Mouse (Mus musculus) thymus, postnatal 25 days (tissue): ENCODE measurements around the gene Ppp1r1b.
A peak's percentile ranks its signal among the peaks of the same experiment; 100 is the strongest.
"Not testable (repeated sequence)": the region's sequence is repeated elsewhere in the genome, so short reads cannot be mapped to it uniquely, and the experiment has no call there.

ENCODE experiments used
- DNase-seq: peaks from one replicate; pipeline ENCODE4 v3.0.0; 2022

Gene Ppp1r1b

GRCm38 (mm10) chr11:98377787-98378186, 29.6 kb downstream of the Ppp1r1b start:
- DNase-seq: no peak

GRCm38 (mm10) chr11:98379379-98379778, 31.2 kb downstream of the Ppp1r1b start:
- no peak for DNase-seq

GRCm38 (mm10) chr11:98380106-98380505, 31.9 kb downstream of the Ppp1r1b start:
- DNase-seq: no peak

- DNase-seq: no peak
Observed at GRCm38 (mm10) chr11:98381651-98382050, 33.4 kb downstream of the Ppp1r1b start.

GRCm38 (mm10) chr11:98382405-98382804, 34.2 kb downstream of the Ppp1r1b start:
- DNase-seq: not testable (repeated sequence)

GRCm38 (mm10) chr11:98383261-98384030, 35.2 kb downstream of the Ppp1r1b start, which contains the start of gene Tcap:
Gene Tcap, plus strand, starts transcription at chr11:98383811.
- DNase-seq: no peak

GRCm38 (mm10) chr11:98384216-98384615, 36.0 kb downstream of the Ppp1r1b start:
- no peak for DNase-seq

GRCm38 (mm10) chr11:98384721-98385637, 36.8 kb downstream of the Ppp1r1b start:
- no peak for DNase-seq

- no peak for DNase-seq
Observed at GRCm38 (mm10) chr11:98385638-98386585, 37.7 kb downstream of the Ppp1r1b start, which contains the start of gene Pnmt. Gene Pnmt, plus strand, starts transcription at chr11:98386450.

GRCm38 (mm10) chr11:98386596-98386995, 38.4 kb downstream of the Ppp1r1b start:
- peak; percentile 25 for DNase-seq

GRCm38 (mm10) chr11:98387056-98387577, 38.9 kb downstream of the Ppp1r1b start:
- DNase-seq: no peak

- no peak for DNase-seq
Observed at GRCm38 (mm10) chr11:98388282-98388681, 40.1 kb downstream of the Ppp1r1b start.

- DNase-seq: peak; percentile 74
Observed at GRCm38 (mm10) chr11:98389221-98389780, 41.1 kb downstream of the Ppp1r1b start.

- no peak for DNase-seq
Observed at GRCm38 (mm10) chr11:98390141-98390540, 41.9 kb downstream of the Ppp1r1b start.

- no peak for DNase-seq
Observed at GRCm38 (mm10) chr11:98392034-98392433, 43.8 kb downstream of the Ppp1r1b start.

- DNase-seq: peak; percentile 44
Observed at GRCm38 (mm10) chr11:98392645-98393044, 44.4 kb downstream of the Ppp1r1b start.

GRCm38 (mm10) chr11:98393317-98393716, 45.1 kb downstream of the Ppp1r1b start:
- peak; percentile 88 for DNase-seq

GRCm38 (mm10) chr11:98394301-98394700, 46.1 kb downstream of the Ppp1r1b start:
- no peak for DNase-seq

- DNase-seq: no peak
Observed at GRCm38 (mm10) chr11:98395041-98395440, 46.8 kb downstream of the Ppp1r1b start.

- no peak for DNase-seq
Observed at GRCm38 (mm10) chr11:98397946-98398345, 49.7 kb downstream of the Ppp1r1b start.

GRCm38 (mm10) chr11:98400161-98400726, 52.0 kb downstream of the Ppp1r1b start, which contains the start of gene Pgap3:
Gene Pgap3, minus strand, starts transcription at chr11:98400490.
- peak; percentile 89 for DNase-seq
